Mouse (Mus musculus) erythroblast, embryonic 14.5 days (primary cell): ENCODE results near the gene P4htm. TPM values are rescaled to one million over a fixed set of nuclear protein-coding genes. Genes with fewer than 3 reads are reported as not detected.

Source experiments
- H3K27me3 ChIP-seq: 2 replicates; pipeline ENCODE4 v1.6.1; 2012; ENCODE audit warnings: inconsistent platforms; ENCODE audit not compliant: control insufficient read depth
- H3K36me3 ChIP-seq: 2 replicates; pipeline ENCODE4 v1.6.1; 2012; ENCODE audit warnings: mild to moderate bottlenecking, inconsistent platforms; ENCODE audit not compliant: control insufficient read depth
- H3K4me1 ChIP-seq: 2 replicates; pipeline ENCODE4 v1.6.1; 2012; ENCODE audit warnings: inconsistent platforms; ENCODE audit not compliant: control insufficient read depth
- H3K4me3 ChIP-seq: replicated peaks from 2 replicates; pipeline ENCODE3; 2012; ENCODE audit warnings: moderate library complexity, mild to moderate bottlenecking, inconsistent platforms
- H3K9me3 ChIP-seq: 2 replicates; pipeline ENCODE4 v1.6.1; 2012; ENCODE audit warnings: low read length, inconsistent platforms, mixed read lengths; ENCODE audit not compliant: control insufficient read depth
- GATA1 ChIP-seq: IDR thresholded peaks from 2 replicates; pipeline ENCODE4 v1.6.1; 2012; ENCODE audit warnings: low read length, inconsistent platforms, mixed read lengths
- TAL1 ChIP-seq: IDR thresholded peaks from 3 replicates; pipeline ENCODE4 v1.6.1; 2012; ENCODE audit warnings: low read length, inconsistent platforms, mixed read lengths
- polyA plus RNA-seq: library from polyadenylated mRNA; stranded (reverse); fragments of >175 nt; gene quantifications from 2 replicates; pipeline ENCODE4 v1.2.3, GENCODE M21; 2012

Gene P4htm
- polyA plus RNA-seq, 1 experiment: 0.02 TPM

GRCm38 (mm10) chr9:108587571-108588180 is 9.8 kb downstream of the P4htm start:
- Histone ChIP-seq H3K27me3 (no peaks in the 10 kb centered on the region), H3K36me3 (no peaks in the 10 kb centered on the region), H3K4me3 (no peak overlapping the region), H3K4me1 (peaks cover 9% of the 10 kb centered on the region), H3K9me3 (no peaks in the 10 kb centered on the region)
- TF ChIP-seq GATA1: no peak
- TF ChIP-seq TAL1: no peak

DNA sequence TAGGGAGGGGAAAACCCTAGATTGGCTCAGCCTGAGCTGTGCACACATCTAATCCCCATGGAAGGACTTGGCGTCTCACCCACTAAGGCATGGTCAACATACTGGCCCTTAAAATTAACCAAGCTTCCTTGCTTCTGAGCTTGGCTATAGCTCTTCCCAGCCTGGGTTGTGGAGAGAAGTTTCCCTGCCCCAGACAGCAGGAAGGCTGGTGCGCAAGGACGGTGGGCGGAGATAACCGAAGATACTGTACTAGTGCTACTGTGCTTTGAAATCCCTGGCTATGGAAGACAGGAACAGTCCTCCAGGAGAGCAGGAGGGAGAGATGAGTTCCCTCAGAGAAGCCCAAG is 18.1 kb downstream of the P4htm start:
- H3K27me3 ChIP-seq: no peaks in the 10 kb centered on the region
- H3K9me3 ChIP-seq: no peaks in the 10 kb centered on the region
- peak overlapping the region; percentile 79 for H3K4me3 ChIP-seq
- H3K4me1 ChIP-seq: peaks cover 33% of the 10 kb centered on the region
- peaks cover 24% of the 10 kb centered on the region for H3K36me3 ChIP-seq
- TF ChIP-seq TAL1: no peak
- no peak for TF ChIP-seq GATA1

DNA sequence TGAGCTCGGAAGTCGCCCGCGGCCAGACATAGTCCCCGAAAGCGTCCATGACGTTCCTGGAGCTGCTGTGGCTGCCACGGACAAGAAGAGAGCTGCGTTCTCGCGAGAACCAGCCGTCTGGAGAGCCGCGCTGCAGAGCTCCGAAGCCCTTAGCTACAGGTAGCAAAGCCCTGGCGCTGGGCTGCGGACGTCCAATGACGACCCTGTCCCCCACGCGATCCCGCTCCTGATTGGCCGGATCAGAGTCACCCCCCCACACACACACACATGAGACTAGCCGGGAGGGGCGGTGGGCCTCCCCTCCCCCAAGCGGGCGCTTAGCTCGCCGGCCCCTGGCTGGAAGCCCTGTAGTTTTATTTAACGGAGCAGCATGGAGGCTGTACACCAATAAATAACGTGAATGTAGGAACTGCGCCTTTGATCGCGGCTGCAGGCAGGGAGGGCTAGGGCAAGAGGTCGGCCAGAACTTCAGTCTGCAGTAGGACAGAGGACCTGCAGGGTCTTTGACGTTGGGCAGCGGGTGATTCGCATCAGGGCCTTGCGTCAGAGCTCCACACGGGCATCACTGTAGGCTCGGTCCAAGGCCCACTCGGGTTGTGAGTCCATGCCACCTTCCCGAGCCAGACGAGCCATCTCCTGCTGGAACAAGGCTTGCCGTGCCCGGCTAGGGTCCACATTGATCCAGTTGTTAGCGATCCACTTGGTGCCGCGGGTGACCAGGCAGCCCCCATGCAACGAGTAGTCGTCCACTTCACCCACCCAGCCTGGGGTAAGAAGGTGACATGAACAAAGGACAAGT is 18.7 kb downstream of the P4htm start, which contains the start of gene Wdr6:
TSS of gene Wdr6 (minus strand) at position 195 of the 799 bp plus-strand sequence.
- no peaks in the 10 kb centered on the region for H3K27me3 ChIP-seq
- no peaks in the 10 kb centered on the region for H3K9me3 ChIP-seq
- peaks cover 38% of the 10 kb centered on the region for H3K4me1 ChIP-seq
- peak within 1 kb of the TSS; percentile 79 for H3K4me3 ChIP-seq
- TF ChIP-seq GATA1 (no peak), TAL1 (no peak)
- peaks cover 30% of the 10 kb centered on the region for H3K36me3 ChIP-seq

DNA sequence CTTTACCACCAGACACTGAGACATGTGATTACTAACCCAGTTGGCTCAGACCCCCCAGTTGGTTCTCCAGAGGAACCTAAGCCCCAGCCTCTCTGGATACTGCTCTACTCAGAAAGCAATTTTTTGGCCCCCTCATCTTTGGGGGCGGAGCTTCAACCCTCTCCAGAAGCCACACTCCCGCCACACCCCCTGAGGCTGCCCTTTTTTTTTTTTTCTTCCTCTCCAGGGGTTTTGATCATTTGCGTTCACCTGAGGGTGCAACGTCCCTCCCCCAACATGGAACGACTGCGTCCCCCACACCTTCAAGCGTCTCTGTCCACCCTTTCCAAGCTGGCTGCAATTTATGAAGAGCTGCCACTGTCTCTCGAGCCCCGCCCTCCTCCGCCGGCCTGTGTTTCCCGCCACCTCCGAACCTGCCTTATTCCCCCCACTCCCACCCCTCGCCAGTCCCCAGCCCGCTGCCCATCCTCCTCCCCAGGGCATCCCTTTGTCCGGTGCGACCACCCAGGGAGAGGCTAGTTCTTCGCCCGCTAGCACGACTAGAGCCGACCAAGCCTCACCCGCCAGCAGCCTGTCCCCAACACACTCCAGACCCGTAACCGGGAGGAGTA is 19.4 kb downstream of the P4htm start:
- H3K4me3 ChIP-seq: peak overlapping the region; percentile 79
- H3K36me3 ChIP-seq: peaks cover 37% of the 10 kb centered on the region
- H3K4me1 ChIP-seq: peaks cover 39% of the 10 kb centered on the region
- H3K27me3 ChIP-seq: no peaks in the 10 kb centered on the region
- TF ChIP-seq GATA1 (no peak), TAL1 (no peak)
- no peaks in the 10 kb centered on the region for H3K9me3 ChIP-seq

DNA sequence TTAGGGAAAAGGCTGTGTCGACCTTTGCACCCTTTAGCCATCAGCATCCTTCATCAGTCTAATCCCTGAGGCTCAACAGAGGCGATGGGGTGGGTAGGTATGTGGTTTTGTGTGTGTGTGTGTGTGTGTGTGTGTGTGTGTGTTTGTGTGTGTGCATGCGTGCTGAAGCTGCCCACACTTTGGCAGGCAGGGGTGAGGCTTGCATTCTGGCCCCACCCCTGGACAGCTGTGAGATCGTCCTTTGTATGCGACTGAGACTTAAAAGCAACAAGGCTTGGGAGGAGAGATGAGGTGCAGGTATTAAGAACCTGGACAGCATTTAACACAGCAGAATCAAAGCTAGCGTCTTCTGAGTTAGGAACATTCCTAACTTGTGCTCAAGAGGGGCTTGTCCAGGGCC is 20.4 kb downstream of the P4htm start:
- Histone ChIP-seq H3K27me3 (no peaks in the 10 kb centered on the region), H3K9me3 (no peaks in the 10 kb centered on the region), H3K36me3 (peaks cover 47% of the 10 kb centered on the region), H3K4me1 (peaks cover 39% of the 10 kb centered on the region), H3K4me3 (no peak overlapping the region)
- no peak for TF ChIP-seq GATA1
- no peak for TF ChIP-seq TAL1

GRCm38 (mm10) chr9:108575321-108576297 is 21.9 kb downstream of the P4htm start:
- peaks cover 50% of the 10 kb centered on the region for H3K4me1 ChIP-seq
- peaks cover 61% of the 10 kb centered on the region for H3K36me3 ChIP-seq
- H3K27me3 ChIP-seq: no peaks in the 10 kb centered on the region
- no peak overlapping the region for H3K4me3 ChIP-seq
- TF ChIP-seq GATA1 (no peak), TAL1 (no peak)
- no peaks in the 10 kb centered on the region for H3K9me3 ChIP-seq

DNA sequence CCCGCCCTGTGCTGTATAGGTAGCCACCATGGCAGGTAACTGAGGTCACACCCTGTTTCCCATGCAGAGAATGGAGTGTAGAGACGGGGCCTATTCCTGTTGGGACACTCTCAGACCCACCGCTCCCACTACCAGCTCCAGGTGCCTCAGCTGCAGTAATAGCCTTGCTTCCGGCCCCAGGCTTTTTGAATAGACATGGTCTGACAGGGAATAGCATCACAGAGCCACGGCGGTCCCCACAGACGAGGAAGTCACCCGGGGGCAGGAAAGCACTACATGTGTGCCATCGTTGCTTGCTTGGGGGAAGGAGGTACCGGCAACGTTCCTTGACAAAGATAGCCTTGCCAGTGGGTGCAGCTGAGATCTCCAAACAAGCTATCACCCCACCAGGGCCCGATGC is 22.5 kb downstream of the P4htm start:
- Histone ChIP-seq H3K27me3 (no peaks in the 10 kb centered on the region), H3K4me1 (peaks cover 57% of the 10 kb centered on the region), H3K4me3 (no peak overlapping the region), H3K9me3 (no peaks in the 10 kb centered on the region), H3K36me3 (peaks cover 62% of the 10 kb centered on the region)
- TF ChIP-seq TAL1: no peak
- TF ChIP-seq GATA1: no peak

GRCm38 (mm10) chr9:108573774-108574690 is 23.4 kb downstream of the P4htm start:
- no peak overlapping the region for H3K4me3 ChIP-seq
- H3K36me3 ChIP-seq: peaks cover 62% of the 10 kb centered on the region
- H3K27me3 ChIP-seq: no peaks in the 10 kb centered on the region

More at GRCm38 (mm10) chr9:108573774-108574690, 23.4 kb downstream of the P4htm start:
- Histone ChIP-seq H3K4me1 (peaks cover 57% of the 10 kb centered on the region), H3K9me3 (no peaks in the 10 kb centered on the region)
- TF ChIP-seq TAL1 (no peak), GATA1 (no peak)
